Mouse (Mus musculus) liver, embryonic 12.5 days (tissue): Measurements from ENCODE around the gene Grk5. TPM values are rescaled to one million over a fixed set of nuclear protein-coding genes. Genes with fewer than 3 reads are reported as not detected.
A peak's percentile ranks its signal among the peaks of the same experiment; 100 is the strongest.
"Not testable (repeated sequence)": the region's sequence is repeated elsewhere in the genome, so short reads cannot be mapped to it uniquely, and the experiment has no call there.

Experiments used
- ATAC-seq: fragments of 200-750 bp; cut with Nextera tagmentation; 2 replicates; pipeline ENCODE4 v1.8.0; 2017; ENCODE audit warnings: moderate number of reproducible peaks, mild to moderate bottlenecking, moderate library complexity
- H3K27ac ChIP-seq: fragments of 300-500 bp; sonication (generic); 2 replicates; pipeline ENCODE4 v1.5.1; 2016; ENCODE audit warnings: mild to moderate bottlenecking
- H3K27me3 ChIP-seq: fragments of 300-500 bp; sonication (generic); replicated peaks from 2 replicates; pipeline ENCODE4 v1.6.1; 2016; ENCODE audit warnings: mild to moderate bottlenecking, moderate library complexity
- H3K36me3 ChIP-seq: fragments of 300-500 bp; sonication (generic); 2 replicates; pipeline ENCODE4 v1.6.1; 2016; ENCODE audit warnings: mild to moderate bottlenecking, moderate library complexity
- H3K4me1 ChIP-seq: fragments of 300-500 bp; sonication (generic); 2 replicates; pipeline ENCODE4 v1.6.1; 2016
- H3K4me2 ChIP-seq: fragments of 300-500 bp; sonication (generic); 2 replicates; pipeline ENCODE4 v1.6.1; 2016; ENCODE audit warnings: mild to moderate bottlenecking, moderate library complexity
- H3K4me3 ChIP-seq: fragments of 300-500 bp; sonication (generic); 2 replicates; pipeline ENCODE4 v1.5.1; 2016; ENCODE audit warnings: mild to moderate bottlenecking, moderate library complexity
- H3K9ac ChIP-seq: fragments of 300-500 bp; sonication (generic); 2 replicates; pipeline ENCODE4 v1.6.1; 2016; ENCODE audit warnings: mild to moderate bottlenecking, moderate library complexity
- H3K9me3 ChIP-seq: fragments of 300-500 bp; sonication (generic); replicated peaks from 2 replicates; pipeline ENCODE4 v1.6.1; 2016; ENCODE audit warnings: mild to moderate bottlenecking, moderate library complexity
- WGBS: fragments of 180-500 bp; shearing (Covaris S2); methylation state at CpG from one replicate; pipeline ENCODE4 v1.1.7; 2016; ENCODE audit not compliant: insufficient replicate concordance; 5-methylcytosine and 5-hydroxymethylcytosine counted together
- polyA plus RNA-seq: library from polyadenylated mRNA; unstranded; fragments of >200 nt; fragmentation: Nextera tagmentation; extraction: Ambion mirVana; gene quantifications from 2 replicates; pipeline ENCODE4 v1.2.1, GENCODE M21; 2016

The Grk5 gene
- polyA plus RNA-seq: 1.2 and 1.5 TPM in 2 replicates

DNA sequence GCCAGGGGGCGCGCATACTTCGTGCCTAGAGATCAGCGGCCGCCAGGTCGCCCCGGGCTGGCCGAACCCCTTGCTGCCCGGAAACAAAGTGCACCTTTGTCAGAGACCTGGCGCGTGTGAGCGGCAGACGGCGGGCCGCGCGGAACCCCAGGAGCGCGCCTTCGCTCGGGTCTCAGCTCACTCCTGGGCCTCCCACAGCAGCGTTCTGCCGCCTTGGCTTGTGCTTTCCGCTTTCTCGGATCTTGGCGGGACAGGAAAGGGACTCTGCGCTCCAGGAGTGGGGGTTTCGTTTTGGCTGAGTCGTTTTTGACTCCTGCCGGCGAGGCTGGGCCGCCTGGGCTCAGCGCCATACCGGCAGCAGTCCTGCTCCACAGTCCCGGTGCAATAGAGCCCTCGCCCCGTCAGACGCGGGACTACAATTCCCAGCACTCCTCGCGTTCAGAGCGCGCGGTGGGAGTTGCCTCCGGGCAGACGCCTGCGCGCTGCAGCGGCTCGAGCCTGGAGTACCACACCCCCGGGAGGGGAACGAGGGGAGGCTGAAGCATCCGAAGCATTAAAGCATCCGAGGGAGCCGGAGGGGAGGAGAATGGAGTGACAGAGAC, at the start of gene Grk5:
TSS of gene Grk5 (plus strand) at position 36 of the 602 bp plus-strand sequence.
- Histone ChIP-seq H3K4me3 (peak within 1 kb of the TSS; percentile 89), H3K9me3 (no peaks in the 10 kb centered on the region), H3K9ac (peak within 1 kb of the TSS; percentile 96), H3K27ac (peak within 1 kb of the TSS; percentile 97), H3K36me3 (no peaks in the 10 kb centered on the region), H3K4me2 (peak within 1 kb of the TSS; percentile 99), H3K27me3 (peaks cover 6% of the 10 kb centered on the region), H3K4me1 (peaks cover 44% of the 10 kb centered on the region)
- WGBS: under 1% methylated on average over 55 of the region's 55 CpGs
- peak; percentile 98 for ATAC-seq

DNA sequence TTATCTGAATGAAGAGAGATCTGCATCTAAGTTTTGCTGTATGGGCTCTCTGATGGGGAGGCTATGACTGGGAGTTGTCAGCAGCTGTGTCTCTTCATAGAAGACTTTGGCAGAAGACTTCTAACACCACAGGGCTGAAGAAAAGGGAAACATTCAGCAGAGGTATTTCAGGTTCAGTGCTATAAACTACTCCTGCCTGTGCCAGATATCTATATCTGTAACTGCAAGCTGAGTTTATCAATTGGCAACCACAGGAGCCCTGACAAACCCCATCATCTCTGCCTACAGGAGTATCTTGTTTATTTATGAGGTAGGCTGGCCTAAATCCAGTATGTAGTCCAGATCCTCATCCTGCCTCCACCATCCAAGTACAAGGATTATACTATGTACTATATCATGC, 46.2 kb upstream of the Grk5 start:
- no peaks in the 10 kb centered on the region for H3K9me3 ChIP-seq
- 0 out of 2 replicates have a peak overlapping the region, but pooled peaks have one; percentile 29 for H3K9ac ChIP-seq
- no peak overlapping the region for H3K4me3 ChIP-seq
- peak overlapping the region; percentile 66 for H3K27ac ChIP-seq
- peak; percentile 93 for ATAC-seq
- H3K27me3 ChIP-seq: no peaks in the 10 kb centered on the region
- peaks cover 21% of the 10 kb centered on the region for H3K4me1 ChIP-seq
- H3K4me2 ChIP-seq: peak overlapping the region; percentile 43
- H3K36me3 ChIP-seq: peaks cover 31% of the 10 kb centered on the region

DNA sequence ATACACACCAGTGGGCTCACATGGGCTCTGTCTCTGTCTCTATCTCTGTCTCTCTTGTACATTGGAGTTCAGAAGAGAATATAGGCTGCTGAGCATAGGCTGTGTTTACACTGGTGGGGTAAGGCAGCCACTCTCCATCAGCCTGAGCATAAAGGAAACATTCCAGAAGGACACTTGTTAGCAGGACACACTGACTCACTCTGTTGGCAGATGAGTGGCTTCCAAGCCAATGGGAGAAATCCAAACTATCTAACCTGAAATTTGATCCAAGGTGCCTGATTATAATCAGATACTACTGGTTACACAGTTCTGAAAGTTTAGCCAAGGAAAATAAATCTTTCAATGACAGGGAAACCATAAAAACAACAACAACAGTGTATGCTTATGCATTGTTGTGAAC, 43.8 kb upstream of the Grk5 start:
- Histone ChIP-seq H3K4me1 (peaks cover 21% of the 10 kb centered on the region), H3K4me3 (no peak overlapping the region), H3K4me2 (no peak overlapping the region), H3K27me3 (no peaks in the 10 kb centered on the region), H3K36me3 (peaks cover 14% of the 10 kb centered on the region), H3K9me3 (no peaks in the 10 kb centered on the region), H3K27ac (no peak overlapping the region), H3K9ac (no peak overlapping the region)
- no peak for ATAC-seq

DNA sequence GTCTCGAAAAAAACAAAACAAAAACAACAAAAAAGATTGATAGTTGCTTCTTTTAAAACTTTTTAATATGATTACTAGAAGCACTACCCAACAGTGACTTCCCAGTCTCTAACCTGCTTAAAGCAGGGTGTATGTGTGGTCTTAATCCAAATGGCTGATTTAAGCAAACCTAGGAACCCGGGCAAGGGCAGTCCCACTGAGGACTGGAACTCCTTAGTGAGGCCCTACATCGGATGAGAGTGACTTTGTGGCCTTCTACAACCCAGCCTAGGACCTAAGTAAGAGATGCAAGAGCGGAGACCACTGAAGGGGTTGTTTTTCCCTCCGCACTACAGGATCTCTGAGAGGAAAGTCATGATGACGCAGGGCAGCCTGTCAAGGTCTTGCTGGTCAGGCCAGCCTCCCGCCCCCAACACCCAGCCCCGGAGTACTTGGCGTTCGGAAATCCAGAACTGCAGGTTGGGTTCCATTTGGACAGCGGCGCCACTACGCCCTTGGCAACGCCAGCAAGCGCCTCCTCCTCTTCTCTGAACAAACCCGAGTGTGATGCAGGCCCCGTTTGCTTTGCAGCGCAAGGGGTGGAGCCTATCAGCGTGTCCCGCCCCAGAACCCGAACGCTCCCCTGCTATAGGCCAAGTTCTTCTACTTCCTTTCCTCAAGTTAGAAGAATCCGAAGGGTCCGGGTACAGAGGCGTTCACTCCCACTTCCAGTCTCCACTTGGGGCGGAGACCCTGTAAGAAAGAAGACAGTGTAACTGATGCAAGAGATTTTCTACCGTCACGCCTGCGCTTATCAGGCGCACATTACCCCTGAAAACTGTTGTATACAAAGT, 28.5 kb upstream of the Grk5 start, which contains the start of gene Sfxn4:
TSS of gene Sfxn4 (minus strand) at position 612 of the 833 bp plus-strand sequence.
- H3K4me1 ChIP-seq: peaks cover 30% of the 10 kb centered on the region
- peak within 1 kb of the TSS; percentile 60 for H3K4me3 ChIP-seq
- no peaks in the 10 kb centered on the region for H3K9me3 ChIP-seq
- H3K9ac ChIP-seq: peak within 1 kb of the TSS; percentile 71
- ATAC-seq: peak; percentile 99
- peak within 1 kb of the TSS; percentile 80 for H3K27ac ChIP-seq
- no peaks in the 10 kb centered on the region for H3K27me3 ChIP-seq
- 5% methylated on average over 30 of the region's 30 CpGs for WGBS
- peak within 1 kb of the TSS; percentile 82 for H3K4me2 ChIP-seq
- H3K36me3 ChIP-seq: peaks cover 33% of the 10 kb centered on the region

DNA sequence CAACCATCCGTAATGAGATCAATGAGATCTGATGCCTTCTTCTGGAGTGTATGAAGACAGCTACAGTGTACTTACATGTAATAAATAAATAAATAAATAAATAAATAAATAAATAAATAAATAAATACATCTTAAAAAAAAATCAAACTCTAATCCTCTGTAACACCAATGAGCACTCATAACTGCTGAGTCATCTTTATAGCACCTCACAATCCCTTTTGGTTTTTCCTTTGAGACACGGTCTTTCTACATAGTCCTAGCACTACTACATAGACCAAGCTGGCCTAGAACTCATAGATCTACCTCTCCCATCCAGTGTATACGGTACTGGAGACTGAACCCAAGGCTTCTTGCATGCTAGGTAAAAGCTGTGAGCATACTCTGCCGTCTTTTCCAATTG, 23.4 kb upstream of the Grk5 start:
- H3K9me3 ChIP-seq, H3K4me2 ChIP-seq, H3K9ac ChIP-seq, ATAC-seq, H3K27me3 ChIP-seq, H3K4me3 ChIP-seq, H3K27ac ChIP-seq: not testable (repeated sequence)
- Histone ChIP-seq H3K4me1 (peaks cover 40% of the 10 kb centered on the region), H3K36me3 (peaks cover 82% of the 10 kb centered on the region)
- 91% methylated on average over 4 of the region's 4 CpGs for WGBS

DNA sequence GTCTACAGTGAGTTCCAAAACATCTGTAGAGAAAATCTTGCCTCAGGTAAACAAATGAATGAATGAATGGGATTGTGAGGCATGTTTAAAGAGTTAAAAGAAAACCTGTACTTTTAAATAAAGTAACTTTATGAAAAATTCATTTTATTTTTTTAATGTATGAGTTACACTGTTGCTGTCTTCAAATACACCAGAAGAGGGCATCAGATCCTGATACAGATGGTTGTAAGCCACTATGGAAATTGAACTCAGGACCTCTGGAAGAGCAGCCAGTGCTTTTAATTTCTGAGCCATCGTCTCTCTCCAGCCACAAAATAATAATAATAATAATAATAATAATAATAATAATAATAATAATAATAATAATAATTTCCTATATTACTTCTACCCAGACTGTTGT, 19.1 kb upstream of the Grk5 start:
- no peak overlapping the region; the same call in 1 of the 2 replicates for H3K9ac ChIP-seq
- peak overlapping the region; percentile 76 for H3K4me2 ChIP-seq
- no peak for ATAC-seq
- 70% methylated on average over 1 of the region's 1 CpGs for WGBS
- H3K4me1 ChIP-seq: peaks cover 49% of the 10 kb centered on the region
- no peak overlapping the region for H3K27ac ChIP-seq
- H3K36me3 ChIP-seq: peaks cover 71% of the 10 kb centered on the region
- no peaks in the 10 kb centered on the region for H3K27me3 ChIP-seq
- H3K4me3 ChIP-seq: peak overlapping the region; percentile 92; the same call in 1 of the 2 replicates
- no peaks in the 10 kb centered on the region for H3K9me3 ChIP-seq

DNA sequence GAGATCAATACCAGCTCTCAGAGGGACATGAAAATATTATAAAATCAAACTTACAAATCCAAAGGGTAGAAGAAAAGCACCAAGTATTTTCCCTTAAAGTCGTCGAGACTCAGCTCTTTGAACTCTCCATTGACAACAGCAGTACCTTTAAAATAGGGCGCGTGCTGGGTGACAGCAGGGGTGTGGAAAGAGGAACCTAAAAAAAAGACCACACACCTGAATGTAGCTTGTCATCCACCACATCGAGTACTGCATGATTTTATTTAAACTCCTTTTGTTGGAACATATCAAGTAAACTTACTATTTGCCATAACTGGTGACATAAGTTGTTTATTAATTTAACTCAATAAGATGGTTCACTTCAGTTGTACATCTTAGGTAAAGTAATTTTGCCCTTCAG, 18.2 kb upstream of the Grk5 start:
- Histone ChIP-seq H3K27ac (peak overlapping the region; percentile 96), H3K27me3 (no peaks in the 10 kb centered on the region), H3K4me3 (peak overlapping the region; percentile 92), H3K36me3 (peaks cover 65% of the 10 kb centered on the region), H3K4me1 (peaks cover 49% of the 10 kb centered on the region), H3K4me2 (peak overlapping the region; percentile 76), H3K9ac (peak overlapping the region; percentile 91), H3K9me3 (no peaks in the 10 kb centered on the region)
- ATAC-seq: no peak
- 84% methylated on average over 5 of the region's 5 CpGs for WGBS

DNA sequence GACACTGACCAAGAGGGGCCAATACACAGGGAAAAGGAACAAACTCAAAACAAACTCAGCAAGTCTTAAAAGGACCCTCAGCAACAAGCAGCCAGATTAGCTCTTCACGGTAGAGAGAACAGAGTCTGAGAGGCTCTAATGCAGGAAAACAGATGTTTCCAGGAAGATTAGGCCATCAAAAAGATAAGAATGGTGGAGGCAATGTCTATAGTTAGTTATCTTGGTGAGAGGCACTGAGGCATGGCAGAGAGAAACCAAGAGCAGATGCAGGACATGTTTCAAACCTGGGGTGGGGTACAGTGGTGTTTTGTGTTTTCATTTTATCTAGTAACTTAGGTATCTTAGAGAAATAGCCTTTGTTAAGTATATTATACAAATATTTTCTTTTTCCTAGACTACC, 17.3 kb upstream of the Grk5 start:
- H3K4me1 ChIP-seq: peaks cover 49% of the 10 kb centered on the region
- H3K9ac ChIP-seq: peak overlapping the region; percentile 91
- WGBS: 8% methylated on average over 1 of the region's 1 CpGs
- peak overlapping the region; percentile 96 for H3K27ac ChIP-seq
- H3K9me3 ChIP-seq: no peaks in the 10 kb centered on the region
- H3K4me3 ChIP-seq: peak overlapping the region; percentile 92
- no peaks in the 10 kb centered on the region for H3K27me3 ChIP-seq
- H3K4me2 ChIP-seq: peak overlapping the region; percentile 76
- ATAC-seq: peak; percentile 80
- peaks cover 55% of the 10 kb centered on the region for H3K36me3 ChIP-seq

DNA sequence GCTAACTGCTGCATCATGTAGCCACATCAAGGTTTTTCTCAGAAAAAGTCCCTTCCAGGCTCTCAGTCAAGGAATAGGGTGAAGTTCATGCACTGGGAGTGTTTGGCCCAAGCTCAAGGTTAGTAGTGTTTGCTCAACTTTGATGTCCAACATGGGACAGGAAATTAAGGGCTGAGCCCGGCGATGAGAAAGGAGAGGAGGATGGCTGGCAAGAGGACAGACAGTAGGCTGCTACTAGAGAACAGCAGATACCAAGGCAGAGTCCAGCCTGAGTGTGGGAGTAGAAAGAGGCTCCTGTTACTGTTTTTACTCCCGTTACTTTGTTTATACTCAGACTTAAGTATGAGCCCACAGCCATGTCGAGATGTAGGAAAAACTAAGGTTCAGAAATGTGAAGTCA, 16.0 kb upstream of the Grk5 start:
- peak overlapping the region; percentile 91 for H3K9ac ChIP-seq
- ATAC-seq: peak; percentile 34; the same call in 1 of the 2 replicates
- no peaks in the 10 kb centered on the region for H3K27me3 ChIP-seq
- peaks cover 44% of the 10 kb centered on the region for H3K36me3 ChIP-seq
- WGBS: 4% methylated on average over 4 of the region's 4 CpGs
- H3K4me1 ChIP-seq: peaks cover 49% of the 10 kb centered on the region
- H3K4me2 ChIP-seq: peak overlapping the region; percentile 76
- H3K27ac ChIP-seq: peak overlapping the region; percentile 96
- H3K4me3 ChIP-seq: peak overlapping the region; percentile 92
- H3K9me3 ChIP-seq: no peaks in the 10 kb centered on the region

DNA sequence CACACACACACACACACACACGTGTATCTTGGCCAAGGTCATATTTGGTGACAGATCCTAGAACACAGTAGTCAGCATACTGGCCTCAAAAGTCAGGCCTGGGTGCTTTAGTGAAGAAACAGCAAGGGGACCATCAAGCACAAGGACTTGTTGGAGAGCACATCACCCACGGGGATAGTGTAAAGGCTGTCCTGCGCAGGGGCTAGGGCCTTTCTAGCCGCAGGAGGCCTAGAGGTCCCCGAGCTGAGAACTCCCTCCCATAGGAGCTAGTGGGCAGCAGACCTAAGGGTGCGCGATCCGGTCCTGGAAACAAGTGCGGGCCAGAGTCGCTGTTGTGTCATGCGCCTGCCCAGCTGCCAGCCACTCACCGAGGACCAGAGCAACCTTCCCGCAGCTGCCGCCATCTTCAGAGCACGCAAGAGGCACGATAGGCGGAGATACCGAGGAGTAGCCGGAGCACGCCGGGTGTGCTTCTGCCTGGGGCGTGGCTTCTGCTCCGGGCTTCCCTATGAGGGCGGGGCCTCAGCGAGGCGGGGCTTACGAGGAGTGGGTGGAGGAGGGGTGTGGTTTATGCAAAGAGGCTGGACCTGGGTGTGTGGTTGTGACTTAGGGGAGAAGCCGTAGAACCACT, 15.4 kb upstream of the Grk5 start, which contains the start of gene Prdx3:
TSS of gene Prdx3 (minus strand) at position 493 of the 631 bp plus-strand sequence.
- Histone ChIP-seq H3K9ac (peak within 1 kb of the TSS; percentile 91), H3K27ac (peak within 1 kb of the TSS; percentile 96), H3K9me3 (no peaks in the 10 kb centered on the region), H3K4me1 (peaks cover 48% of the 10 kb centered on the region), H3K4me3 (peak within 1 kb of the TSS; percentile 92), H3K27me3 (no peaks in the 10 kb centered on the region), H3K4me2 (peak within 1 kb of the TSS; percentile 76), H3K36me3 (peaks cover 38% of the 10 kb centered on the region)
- under 1% methylated on average over 28 of the region's 28 CpGs for WGBS
- ATAC-seq: peak; percentile 92

DNA sequence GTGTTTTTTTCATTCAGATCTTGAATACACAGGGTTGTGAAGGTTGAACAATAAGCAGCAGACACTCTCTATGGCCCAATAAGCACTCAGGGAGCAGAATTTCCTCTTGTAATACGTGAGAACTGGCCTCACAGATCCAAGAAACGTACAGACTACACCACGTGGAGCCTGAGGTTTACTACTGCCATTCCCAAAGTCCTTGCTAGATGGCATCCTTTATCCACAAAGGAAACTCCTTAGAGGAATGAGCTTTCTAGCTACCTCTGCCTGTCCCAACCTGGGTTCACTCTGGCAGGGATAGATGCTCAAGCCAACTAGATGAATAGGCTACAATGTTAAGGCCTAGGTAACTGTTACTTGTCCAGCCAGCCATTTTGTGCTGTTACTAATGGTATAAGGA, 6.4 kb upstream of the Grk5 start:
- Histone ChIP-seq H3K9me3 (no peaks in the 10 kb centered on the region), H3K27ac (no peak overlapping the region), H3K27me3 (no peaks in the 10 kb centered on the region), H3K4me2 (no peak overlapping the region), H3K9ac (no peak overlapping the region), H3K4me1 (peaks cover 22% of the 10 kb centered on the region), H3K4me3 (no peak overlapping the region), H3K36me3 (no peaks in the 10 kb centered on the region)
- ATAC-seq: no peak
- 35% methylated on average over 3 of the region's 3 CpGs for WGBS

DNA sequence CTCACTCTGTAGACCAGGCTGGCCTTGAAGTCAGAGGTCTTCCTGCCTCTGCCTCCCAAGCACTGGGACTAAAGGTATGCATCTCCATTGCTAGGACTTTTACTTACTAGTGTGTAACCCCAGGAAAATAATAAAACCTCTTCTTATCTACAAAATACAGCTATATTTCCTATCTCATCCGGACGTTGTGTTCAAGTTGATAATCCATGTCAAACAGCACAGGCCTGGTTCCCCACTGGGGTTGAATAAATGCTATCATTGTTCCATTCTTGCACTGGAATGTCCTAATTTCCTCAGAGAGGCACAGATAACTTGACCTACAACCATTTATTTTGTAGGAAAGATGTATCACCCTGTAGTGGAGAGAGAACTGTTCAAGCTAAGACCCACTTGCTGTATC, 1.9 kb upstream of the Grk5 start:
- H3K27me3 ChIP-seq: peaks cover 6% of the 10 kb centered on the region
- H3K9me3 ChIP-seq: no peaks in the 10 kb centered on the region
- H3K4me2 ChIP-seq: peak overlapping the region; percentile 99
- ATAC-seq: peak; percentile 14
- H3K36me3 ChIP-seq: no peaks in the 10 kb centered on the region
- peak overlapping the region; percentile 97 for H3K27ac ChIP-seq
- 0 out of 2 replicates have a peak overlapping the region, but pooled peaks have one; percentile 20 for H3K9ac ChIP-seq
- WGBS: 31% methylated on average over 2 of the region's 2 CpGs
- no peak overlapping the region for H3K4me3 ChIP-seq
- peaks cover 49% of the 10 kb centered on the region for H3K4me1 ChIP-seq
